Comparison of ENCODE assay signal across 8 mouse cellular contexts in the genomic region with DNA sequence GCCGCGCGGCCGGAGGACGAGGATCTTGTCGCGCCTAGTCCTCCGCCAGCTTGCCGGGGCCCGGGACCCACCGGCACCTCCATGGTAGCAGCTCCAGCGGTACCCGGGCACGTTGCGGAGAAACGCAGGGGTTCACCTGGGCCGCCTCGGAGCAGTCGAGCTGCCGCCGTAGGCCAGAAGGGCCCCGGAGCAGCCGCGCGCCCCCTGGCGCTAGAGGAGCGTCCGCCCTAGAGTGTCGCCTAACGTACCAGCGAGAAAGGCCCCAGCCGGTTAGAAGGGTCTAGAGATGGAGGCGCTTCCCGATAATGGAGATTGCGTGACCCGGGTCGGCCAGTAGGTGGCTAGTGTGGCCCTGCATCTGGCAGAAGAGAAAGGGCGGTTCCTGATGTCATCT. TPM values are rescaled to one million over a fixed set of nuclear protein-coding genes. Genes with fewer than 3 reads are reported as not detected.
DNase-seq lines count a peak whose midpoint lies in the region; ATAC-seq lines count a peak whose summit lies in the region.

Gene Dennd6b, minus strand, starts transcription at position 184 of the 394 bp plus-strand sequence.

- peak within 1 kb of the TSS; percentile 86 for H3K4me3 ChIP-seq in intestine, embryonic 14.5 days (ENCODE audit: low read depth, low read length)

- H3K4me2 ChIP-seq in intestine, embryonic 14.5 days (ENCODE audit: low read length), result peak within 1 kb of the TSS; percentile 70

- WGBS in intestine, embryonic 14.5 days, result under 1% methylated on average over 38 of the region's 38 CpGs

- H3K27ac ChIP-seq in intestine, embryonic 14.5 days (ENCODE audit: low read depth), result peak within 1 kb of the TSS; percentile 98

- H3K4me1 ChIP-seq in intestine, embryonic 14.5 days (replicated peaks; ENCODE audit: control insufficient read depth, insufficient read depth, low read length), result peaks cover 12% of the 10 kb centered on the region

- H3K9ac ChIP-seq in intestine, embryonic 14.5 days (ENCODE audit: low read length), result peak within 1 kb of the TSS; percentile 97

- DNase-seq in adrenal gland, adult (ENCODE audit: inconsistent age in 2 of 2, low spot score in 1 of 2), result peak; percentile 97 to 99
- DNase-seq in embryo, embryonic 10.5 days (ENCODE audit: low spot score), result peak; percentile 98
- DNase-seq in gastrocnemius, postnatal 25 days, result peak; percentile 97
- peak; percentile 97 for DNase-seq in intestine, embryonic 14.5 days (ENCODE audit: low spot score)
- peak; percentile 97 to 98 for DNase-seq in left cerebral cortex, postnatal 14 days (ENCODE audit: low spot score in 2 of 2)
- peak; percentile 96 for DNase-seq in mesoderm, embryonic 11.5 days (ENCODE audit: low read depth, low spot score)
- peak; percentile 94 to 96 for DNase-seq in right cerebral cortex, postnatal 36 days (ENCODE audit: low spot score in 2 of 2)
- peak; percentile 96 for DNase-seq in yolk sac, embryonic 10.5 days (ENCODE audit: low spot score)

- ATAC-seq in intestine, embryonic 14.5 days (replicated peaks; ENCODE audit: low FRiP score, low TSS enrichment, low read depth), result peak; percentile 99

- H3K36me3 ChIP-seq in intestine, embryonic 14.5 days (ENCODE audit: control insufficient read depth, insufficient read depth, low read length), result no peaks in the 10 kb centered on the region

- H3K27me3 ChIP-seq in intestine, embryonic 14.5 days (replicated peaks; ENCODE audit: control insufficient read depth, insufficient read depth, low read length), result no peaks in the 10 kb centered on the region

- H3K9me3 ChIP-seq in intestine, embryonic 14.5 days (ENCODE audit: control insufficient read depth, low read length), result no peaks in the 10 kb centered on the region

- intact Hi-C loops in left cerebral cortex, postnatal 14 days (cut with DNase I), result loop anchor here (5.0 kb wide), 1 partner anchor 59 kb away; no protein-coding TSS in a partner anchor

RNA-seq across cellular contexts. Expression of gene Dennd6b, which starts in this region (rescaled TPM):
- 1 to 10 TPM; 6.6 to 8.4 TPM for total RNA-seq in gastrocnemius, postnatal 25 days (2021)
- polyA plus RNA-seq in intestine, embryonic 14.5 days (2014; fragmentation: Nextera tagmentation; extraction: Ambion mirVana), result 13.9 and 16.2 TPM in 2 replicates
- 10 to 100 TPM; 41.3 to 42.7 TPM for total RNA-seq in left cerebral cortex, postnatal 14 days (2021)

Comparison
In these comparisons a context has a peak if more than half of its experiments do, and no peak if none do; other contexts are left out.
1. Peak in every context shown above with its lines: DNase-seq, ATAC-seq, H3K4me3 ChIP-seq and H3K27ac ChIP-seq.
2. RNA of gene Dennd6b (total RNA-seq): 41.3 to 42.7 TPM in left cerebral cortex, postnatal 14 days; 6.6 to 8.4 TPM in gastrocnemius, postnatal 25 days; every median in the first group is over 4 times any median in the second.